Mouse (Mus musculus): ENCODE measurements around the gene Mxd1. TPM values are rescaled to one million over a fixed set of nuclear protein-coding genes. Genes with fewer than 3 reads are reported as not detected.

Gene Mxd1
- total and polyA plus RNA-seq, 3 experiments = 3.2 to 3.6 TPM; not detected in 1

DNA sequence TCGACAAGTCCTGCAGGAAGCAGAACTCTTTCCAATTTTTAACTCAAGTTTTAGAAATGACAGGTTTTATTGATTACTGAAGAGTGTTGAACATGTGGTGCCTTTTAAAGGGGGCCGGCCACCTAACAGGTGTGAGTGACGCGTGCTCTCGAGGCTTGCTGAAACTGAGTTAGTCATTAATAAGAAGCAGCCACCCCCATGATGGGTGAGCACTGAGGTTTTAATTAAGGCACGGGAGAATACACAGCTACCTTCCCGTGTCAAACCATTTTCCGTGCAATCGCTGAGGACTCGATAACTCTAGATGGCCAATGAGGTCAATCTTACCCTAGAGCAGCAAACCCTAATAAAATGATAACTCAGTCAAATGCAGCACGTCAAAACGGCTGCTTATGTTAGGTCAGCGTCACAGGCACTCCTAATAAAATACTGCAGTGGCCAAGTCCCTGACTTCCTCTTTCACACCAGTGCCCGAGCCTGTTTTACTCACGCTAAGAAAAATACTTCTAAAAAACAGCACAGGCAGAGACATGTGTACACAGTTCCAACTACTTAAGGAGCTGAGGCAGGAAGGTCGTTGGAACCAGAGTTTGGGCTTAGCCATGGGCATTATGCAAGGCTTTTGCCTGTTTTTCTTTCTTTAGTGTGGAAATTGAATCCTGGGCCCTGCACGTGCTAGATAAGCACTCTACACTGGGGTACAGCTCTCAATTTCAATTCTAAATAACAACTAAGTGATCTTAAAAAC is 3.2 kb downstream of the Mxd1 start (continued):
- no peak for TF ChIP-seq MEF2A (IDR thresholded peaks at IDR 0.05; ENCODE audit: extremely low read depth, insufficient replicate concordance, low read depth, low read length, poor library complexity, severe bottlenecking)
- TF ChIP-seq CHD1 (IDR thresholded peaks at IDR 0.05; ENCODE audit: low read depth, low read length) = peak; percentile 25; the same call in 1 of the 2 replicates
- peak; percentile 61 for TF ChIP-seq RCOR1 (IDR thresholded peaks at IDR 0.05; ENCODE audit: low read depth, low read length)
- TF ChIP-seq UBTF (IDR thresholded peaks at IDR 0.05; ENCODE audit: borderline replicate concordance, insufficient read depth, low read depth, low read length) = no peak
- TF ChIP-seq HCFC1 (IDR thresholded peaks at IDR 0.05; ENCODE audit: low read depth, low read length) = no peak
- 0 out of 2 replicates have a peak, but pooled peaks have one; percentile 12 for TF ChIP-seq ZKSCAN1 (IDR thresholded peaks at IDR 0.05; ENCODE audit: low read depth, low read length)
- no peak for TF ChIP-seq JUND (IDR thresholded peaks at IDR 0.05; ENCODE audit: low read depth, low read length)
- TF ChIP-seq MAFK (IDR thresholded peaks at IDR 0.05; ENCODE audit: borderline replicate concordance, low read depth, low read length) = 0 out of 2 replicates have a peak, but pooled peaks have one; percentile 42
- peak; percentile 52; the same call in 1 of the 2 replicates for TF ChIP-seq TCF12 (IDR thresholded peaks at IDR 0.05; ENCODE audit: low read depth, low read length)
- no peak for TF ChIP-seq KAT2A (conservative IDR thresholded peaks at IDR 0.05; ENCODE audit: low read depth, low read length)
- peak; percentile 14 to 64; a peak in 2 of 4 replicates for TF ChIP-seq POLR2A (IDR thresholded peaks at IDR 0.05; ENCODE audit: control insufficient read depth in 1 of 2, insufficient read depth in 1 of 2, low read depth in 1 of 2, low read length in 2 of 2, poor library complexity in 1 of 2)
- TF ChIP-seq GATA1 (IDR thresholded peaks at IDR 0.05; ENCODE audit: low read depth, low read length) = peak; percentile 60
- peak; percentile 96 for TF ChIP-seq MYC (IDR thresholded peaks at IDR 0.05; ENCODE audit: low read depth, low read length)
- no peak for TF ChIP-seq GABPA (IDR thresholded peaks at IDR 0.05; ENCODE audit: low read depth, low read length)
- no peak for TF ChIP-seq USF1 (IDR thresholded peaks at IDR 0.05; ENCODE audit: low read depth, low read length)
- peak; percentile 65 for TF ChIP-seq NELFE (IDR thresholded peaks at IDR 0.05; ENCODE audit: low read depth, low read length)
- no peak; the same call in 1 of the 2 replicates for TF ChIP-seq MAZ (IDR thresholded peaks at IDR 0.05; ENCODE audit: low read depth, low read length)
- no peak for TF ChIP-seq USF2 (IDR thresholded peaks at IDR 0.05; ENCODE audit: borderline replicate concordance in 1 of 2, insufficient read depth in 1 of 2, low read depth in 1 of 2, low read length in 2 of 2)

DNA sequence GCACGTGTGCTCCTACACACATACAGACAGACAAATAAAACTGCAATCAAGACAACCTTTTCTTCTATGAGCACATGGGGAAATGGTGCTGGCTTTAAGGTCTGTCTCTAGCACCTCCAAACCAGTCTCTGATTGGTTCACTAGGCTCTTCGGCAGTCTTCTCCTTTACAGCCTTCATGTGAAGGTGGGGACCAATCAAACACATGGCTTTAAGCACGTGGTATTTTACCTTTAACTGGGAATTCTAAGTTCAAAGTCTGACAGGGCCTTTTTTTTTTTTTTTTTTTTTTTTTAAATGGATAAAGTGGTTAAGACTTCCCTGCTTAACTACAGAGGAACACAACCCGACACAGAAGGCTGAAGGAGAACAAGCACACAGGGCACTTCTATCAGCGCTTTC is 3.9 kb downstream of the Mxd1 start:
- Histone ChIP-seq H3K4me1 (ENCODE audit: control insufficient read depth in 1 of 2, insufficient read depth in 2 of 2, low read length in 2 of 2) (peaks cover 10 to 27% of the 10 kb centered on the region in 2 experiments), H3K9ac (ENCODE audit: control insufficient read depth, low read depth, low read length, poor library complexity, severe bottlenecking) (peak overlapping the region; percentile 84), H3K79me2 (ENCODE audit: control insufficient read depth, insufficient read depth, low read length, poor library complexity) (peaks cover 3% of the 10 kb centered on the region), H3K36me3 (ENCODE audit: control insufficient read depth in 1 of 2, insufficient read depth in 2 of 2, low read length in 2 of 2) (peaks cover 0 to 19% of the 10 kb centered on the region in 2 experiments; a peak in 2 of 4 replicates), H3K9me3 (replicated peaks; ENCODE audit: insufficient read depth, low read length) (no peaks in the 10 kb centered on the region), H3K27ac (ENCODE audit: control insufficient read depth, low read depth, low read length) (peak overlapping the region; percentile 99), H3K27me3 (ENCODE audit: control insufficient read depth in 1 of 2, insufficient read depth in 2 of 2, low read length in 2 of 2) (no peaks in the 10 kb centered on the region), H3K4me3 (ENCODE audit: control insufficient read depth in 1 of 2, insufficient read depth in 1 of 2, low read depth in 2 of 2, low read length in 2 of 2) (peak overlapping the region; percentile 35 to 51; a peak in 3 of 4 replicates)
- TF ChIP-seq NRF1 (IDR thresholded peaks at IDR 0.05; ENCODE audit: insufficient read depth, low read depth, low read length, poor library complexity, severe bottlenecking) (no peak), TCF12 (IDR thresholded peaks at IDR 0.05; ENCODE audit: low read depth, low read length) (no peak), POLR2A (IDR thresholded peaks at IDR 0.05; ENCODE audit: control insufficient read depth in 1 of 2, insufficient read depth in 1 of 2, low read depth in 1 of 2, low read length in 2 of 2, poor library complexity in 1 of 2) (no peak), MYB (IDR thresholded peaks at IDR 0.05; ENCODE audit: low read depth, low read length) (no peak), USF2 (IDR thresholded peaks at IDR 0.05; ENCODE audit: borderline replicate concordance in 1 of 2, insufficient read depth in 1 of 2, low read depth in 1 of 2, low read length in 2 of 2) (peak in 1 of 2 experiments; percentile 37; a peak in 1 of 4 replicates), GATA1 (IDR thresholded peaks at IDR 0.05; ENCODE audit: low read depth, low read length) (no peak), TBP (IDR thresholded peaks at IDR 0.05; ENCODE audit: low read depth, low read length) (no peak), MAFK (IDR thresholded peaks at IDR 0.05; ENCODE audit: borderline replicate concordance, low read depth, low read length) (no peak), MAX (IDR thresholded peaks at IDR 0.05; ENCODE audit: low read length) (peak; percentile 95), ZNF384 (IDR thresholded peaks at IDR 0.05; ENCODE audit: low read depth, low read length) (peak; percentile 79), MAZ (IDR thresholded peaks at IDR 0.05; ENCODE audit: low read depth, low read length) (no peak), MYC (IDR thresholded peaks at IDR 0.05; ENCODE audit: low read depth, low read length) (no peak; the same call in 1 of the 2 replicates), POLR2AphosphoS5 (IDR thresholded peaks at IDR 0.05; ENCODE audit: borderline replicate concordance, low read depth, low read length) (no peak), CHD1 (IDR thresholded peaks at IDR 0.05; ENCODE audit: low read depth, low read length) (peak; percentile 17; the same call in 1 of the 2 replicates), USF1 (IDR thresholded peaks at IDR 0.05; ENCODE audit: low read depth, low read length) (peak; percentile 81), MXI1 (IDR thresholded peaks at IDR 0.05; ENCODE audit: low read depth, low read length) (no peak), BHLHE40 (IDR thresholded peaks at IDR 0.05; ENCODE audit: borderline replicate concordance, low read depth, low read length) (no peak; the same call in 1 of the 2 replicates), ZMIZ1 (IDR thresholded peaks at IDR 0.05; ENCODE audit: low read depth, low read length) (no peak), E2F4 (IDR thresholded peaks at IDR 0.05; ENCODE audit: borderline replicate concordance, low read depth, low read length) (no peak), ZKSCAN1 (IDR thresholded peaks at IDR 0.05; ENCODE audit: low read depth, low read length) (no peak)
- DNase-seq (ENCODE audit: low read depth, low spot score) = peak; percentile 66
